Mouse (Mus musculus) layer of hippocampus, postnatal 14 days (tissue): Measurements from ENCODE around the gene Tnf. TPM values are rescaled to one million over a fixed set of nuclear protein-coding genes. Genes with fewer than 3 reads are reported as not detected.
"Not testable (repeated sequence)": the region's sequence is repeated elsewhere in the genome, so short reads cannot be mapped to it uniquely, and the experiment has no call there.

Experiments used
- DNase-seq, 2 experiments: peaks; one replicate each; pipeline ENCODE4 v3.0.0; 2021 to 2022; ENCODE audit warnings: low spot score in 2 of 2, mixed read lengths in 1 of 2
- total RNA-seq, 2 experiments: library from RNA; stranded (reverse); gene quantifications; 2 replicates each; pipeline ENCODE4 v1.2.3; 2021

Gene Tnf
- total RNA-seq, 2 experiments from 2014 or later = 0.31 TPM; not detected in 1

GRCm38 (mm10) chr17:35234903-35235302 lies 33.1 kb upstream of the Tnf start:
- DNase-seq = no peak

GRCm38 (mm10) chr17:35234090-35234489 lies 32.3 kb upstream of the Tnf start:
- not testable (repeated sequence) for DNase-seq

- no peak for DNase-seq
Observed at GRCm38 (mm10) chr17:35233114-35233980, 31.5 kb upstream of the Tnf start, which contains the start of gene Atp6v1g2. Atp6v1g2 (plus strand) TSS chr17:35233660.

GRCm38 (mm10) chr17:35232659-35233058 lies 30.9 kb upstream of the Tnf start:
- DNase-seq = no peak

GRCm38 (mm10) chr17:35232043-35232442 lies 30.2 kb upstream of the Tnf start:
- peak; percentile 83 to 86 for DNase-seq

GRCm38 (mm10) chr17:35231022-35231421 lies 29.2 kb upstream of the Tnf start:
- no peak for DNase-seq

GRCm38 (mm10) chr17:35226561-35227046 lies 24.8 kb upstream of the Tnf start:
- no peak for DNase-seq

- DNase-seq = no peak
Observed at GRCm38 (mm10) chr17:35225456-35225855, 23.6 kb upstream of the Tnf start.

GRCm38 (mm10) chr17:35224641-35225040 lies 22.8 kb upstream of the Tnf start:
- DNase-seq = no peak

GRCm38 (mm10) chr17:35222299-35222698 lies 20.5 kb upstream of the Tnf start:
- no peak for DNase-seq

GRCm38 (mm10) chr17:35220156-35220952 lies 18.5 kb upstream of the Tnf start, which contains the start of gene Gm16181:
Gm16181 (plus strand) TSS chr17:35220834.
- no peak for DNase-seq

- no peak for DNase-seq
Observed at GRCm38 (mm10) chr17:35219601-35220041, 17.8 kb upstream of the Tnf start.

- DNase-seq = no peak
Observed at GRCm38 (mm10) chr17:35218516-35219193, 16.8 kb upstream of the Tnf start.

GRCm38 (mm10) chr17:35213071-35213470 lies 11.3 kb upstream of the Tnf start:
- no peak for DNase-seq

GRCm38 (mm10) chr17:35210593-35210992 lies 8.8 kb upstream of the Tnf start:
- DNase-seq = no peak

GRCm38 (mm10) chr17:35209785-35210535 lies 8.2 kb upstream of the Tnf start:
- no peak for DNase-seq

GRCm38 (mm10) chr17:35205380-35205769 lies 3.6 kb upstream of the Tnf start:
- no peak for DNase-seq

- DNase-seq = no peak
Observed at GRCm38 (mm10) chr17:35204494-35205379, 2.9 kb upstream of the Tnf start, which contains the start of gene Lta. Lta (minus strand) TSS chr17:35205351.

GRCm38 (mm10) chr17:35202442-35202841 lies 635 bp upstream of the Tnf start:
- DNase-seq = no peak
